Mouse (Mus musculus): ENCODE measurements around the gene Rasal2.

DNA sequence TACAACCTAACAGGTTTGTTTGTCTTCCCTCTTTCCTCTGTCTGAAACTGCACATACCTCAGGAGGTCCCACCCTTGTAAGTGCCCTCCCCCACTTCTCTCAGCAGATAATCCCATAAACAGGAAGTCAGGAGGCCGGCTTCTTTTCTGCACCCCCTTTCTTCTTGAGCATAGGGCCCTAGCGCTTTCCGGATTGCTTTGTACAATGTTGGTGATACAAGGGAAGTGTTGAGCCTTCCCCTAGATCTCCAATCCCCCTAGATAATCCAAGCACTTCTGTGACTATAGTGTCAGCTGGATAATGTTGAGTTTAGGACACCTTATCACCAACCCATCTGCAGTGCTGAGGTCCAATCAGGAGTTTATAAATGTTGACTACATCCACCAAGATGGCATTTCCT is 3.4 kb upstream of the Rasal2 start:
- TF ChIP-seq GATA1 (IDR thresholded peaks at IDR 0.05; ENCODE audit: borderline replicate concordance, low read length) (no peak), FLI1 (IDR thresholded peaks at IDR 0.05; ENCODE audit: low read length) (no peak)

Data from megakaryocyte, embryonic 14.5 days (primary cell).